Mouse (Mus musculus): ENCODE results near the gene Pde9a.

Gene Pde9a

DNA sequence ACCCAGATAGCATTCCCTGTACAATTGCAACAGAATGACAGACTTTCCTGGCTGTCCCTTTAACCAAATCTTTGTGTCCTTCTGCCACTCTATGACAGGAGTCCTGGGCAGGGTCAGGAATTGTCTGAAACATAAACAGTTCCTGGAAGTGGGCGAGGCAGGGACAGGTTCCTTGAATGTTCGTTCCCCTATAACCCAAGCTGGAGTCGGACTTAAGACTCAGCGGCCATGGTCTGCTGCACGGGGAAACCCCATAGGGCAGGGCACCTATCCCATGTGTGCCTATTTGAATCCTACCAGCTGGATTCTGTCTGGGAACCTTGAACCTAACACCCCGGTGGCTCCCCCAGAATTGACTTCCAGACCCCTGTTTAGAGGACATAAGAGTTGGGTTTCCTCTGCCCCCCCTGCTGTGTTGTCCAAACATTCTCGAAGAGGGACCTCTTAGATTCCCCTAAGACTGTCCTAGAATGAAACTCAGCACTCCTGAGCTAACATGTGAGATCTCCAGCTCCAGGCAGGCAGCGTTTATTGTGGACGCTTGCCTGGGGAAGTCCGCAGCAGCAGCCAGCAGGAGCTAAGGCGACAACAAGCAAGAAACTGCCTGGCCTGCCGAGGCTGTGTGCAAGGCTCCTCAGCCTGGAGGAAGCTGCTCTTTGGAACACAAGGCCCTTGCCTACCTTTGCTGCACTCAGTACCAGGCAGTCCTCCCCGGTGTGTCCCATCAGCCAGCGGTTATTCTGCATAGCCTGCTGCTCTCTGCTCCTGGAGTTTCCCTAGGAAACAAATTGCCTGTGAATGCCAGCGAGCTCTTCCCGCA lies 48.2 kb downstream of the Pde9a start:
- no peak for DNase-seq

DNA sequence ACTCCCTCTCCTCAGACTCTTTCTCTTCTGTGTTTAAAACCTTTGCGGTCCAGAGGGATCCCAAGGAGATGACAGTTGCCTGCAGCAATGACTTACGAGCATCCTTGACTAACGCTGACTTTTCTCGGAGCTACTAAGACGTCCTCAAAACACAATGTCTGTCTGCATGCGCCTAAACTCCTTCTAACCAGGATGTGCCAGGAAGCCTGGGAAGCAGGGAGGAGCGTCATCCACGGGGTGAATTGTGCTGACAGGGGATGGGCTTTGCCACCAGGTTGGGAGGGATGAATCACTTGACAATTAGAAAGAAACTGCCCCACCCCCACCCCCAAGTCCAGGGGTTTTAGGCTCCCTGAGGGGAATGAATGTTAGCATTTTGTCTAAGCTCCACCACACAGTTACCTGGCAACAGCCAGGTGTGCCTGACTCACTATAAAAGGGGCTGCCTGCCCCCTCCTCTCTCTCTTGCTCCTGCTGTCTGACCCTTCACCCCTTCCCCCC lies 48.9 kb downstream of the Pde9a start:
- no peak for DNase-seq

DNA sequence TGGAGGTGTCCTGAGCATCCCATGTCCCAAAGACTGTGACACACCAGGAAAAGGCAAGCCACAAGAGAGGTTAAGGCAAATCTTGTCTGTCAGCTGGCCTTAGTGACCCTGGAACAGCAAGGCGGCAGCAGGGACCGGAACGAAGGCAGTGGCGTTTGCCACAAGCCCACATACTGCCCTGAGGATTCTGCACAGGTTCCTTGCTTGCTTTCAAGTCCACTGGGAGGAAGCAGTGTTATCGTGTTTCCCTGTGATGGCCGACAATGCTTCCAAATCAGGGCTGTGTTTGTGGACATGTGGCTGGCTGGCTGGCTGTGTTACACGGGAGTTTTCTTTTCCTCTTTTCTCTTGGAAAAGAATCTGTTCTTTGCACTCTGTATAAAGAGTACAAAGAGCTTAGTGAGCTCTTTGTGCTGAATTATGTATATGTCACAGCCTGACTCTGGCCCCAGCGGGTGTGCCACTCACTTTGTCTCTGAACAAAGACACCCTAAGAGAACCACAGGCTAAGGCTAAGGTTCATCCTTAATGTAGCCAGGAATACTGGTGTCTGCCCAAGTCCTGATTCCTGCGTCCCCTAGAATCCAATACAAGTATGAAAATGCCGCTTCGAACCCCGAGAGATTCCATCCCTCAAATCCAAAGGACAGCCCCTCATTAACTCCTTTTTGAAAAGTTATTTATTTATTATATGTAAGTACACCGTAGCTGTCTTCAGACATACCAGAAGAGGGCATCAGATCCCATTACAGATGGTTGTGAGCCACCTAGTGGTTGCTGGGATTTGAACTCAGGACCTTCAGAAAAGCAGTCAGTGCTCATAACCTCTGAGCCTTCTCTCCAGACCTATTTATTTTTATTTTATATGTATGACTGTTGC lies 50.2 kb downstream of the Pde9a start:
- DNase-seq: no peak

DNA sequence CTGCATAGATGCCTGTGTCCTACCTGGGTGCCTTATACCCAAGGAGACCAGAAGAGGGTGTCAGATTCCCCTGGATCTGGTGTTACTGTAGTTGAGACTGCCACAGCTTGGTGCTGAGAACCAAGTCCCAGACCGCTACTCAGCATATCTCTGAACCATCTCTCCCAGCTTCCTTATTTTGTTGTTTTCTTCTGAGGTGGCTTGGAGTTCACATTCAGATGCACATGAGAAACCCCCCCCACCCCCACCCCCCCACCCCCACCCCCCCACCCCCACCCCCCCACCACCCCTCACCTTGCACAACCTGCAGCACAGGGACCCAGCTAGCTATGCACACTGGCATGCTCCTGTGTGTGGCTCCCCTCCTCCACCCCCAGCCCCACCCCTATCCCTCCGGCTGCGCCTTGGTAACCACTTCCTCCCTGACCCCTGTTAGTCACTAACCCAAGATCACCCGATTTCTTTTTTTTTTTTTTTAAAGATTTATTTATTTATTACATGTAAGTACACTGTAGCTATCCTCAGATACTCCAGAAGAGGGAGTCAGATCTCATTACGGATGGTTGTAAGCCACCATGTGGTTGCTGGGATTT lies 50.9 kb downstream of the Pde9a start:
- no peak for DNase-seq

DNA sequence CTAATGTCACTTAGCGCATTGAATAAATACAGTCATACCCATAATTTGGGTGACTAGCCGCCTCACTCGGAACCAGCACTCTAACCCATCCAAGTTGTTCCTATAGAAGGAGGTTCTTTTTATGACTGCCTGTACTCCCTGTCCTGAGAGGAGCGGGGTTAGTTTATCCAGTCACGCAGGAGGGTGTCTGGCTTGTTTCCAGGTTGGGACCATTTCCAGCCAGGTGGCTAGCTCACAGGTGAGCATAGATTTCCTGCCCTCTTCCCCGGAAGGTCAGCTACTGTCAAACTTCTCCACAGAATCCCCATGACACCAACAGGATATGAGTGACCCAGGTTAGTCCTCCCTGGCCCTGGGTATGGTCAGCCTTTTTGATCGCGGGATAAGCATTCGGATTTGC lies 51.5 kb downstream of the Pde9a start:
- no peak for DNase-seq

DNA sequence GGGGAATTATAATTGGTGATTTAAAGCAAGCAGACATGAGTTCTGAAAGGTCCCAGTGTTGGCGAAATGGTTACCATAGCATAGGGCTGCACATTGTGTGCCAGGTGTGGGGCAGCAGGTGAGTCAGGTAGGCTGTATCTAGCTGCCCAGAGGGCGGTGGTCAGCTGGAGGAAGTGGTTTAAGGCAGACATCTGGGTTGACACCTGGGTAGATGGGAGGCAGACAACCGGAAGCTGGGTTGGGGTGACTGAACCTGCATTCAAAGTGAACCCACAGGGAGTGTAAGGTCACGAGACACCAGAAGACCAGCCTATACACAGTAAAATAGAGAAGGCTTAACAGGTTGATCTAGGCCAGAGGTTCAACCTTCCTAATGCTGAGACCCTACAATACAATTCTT lies 54.0 kb downstream of the Pde9a start:
- no peak for DNase-seq

DNA sequence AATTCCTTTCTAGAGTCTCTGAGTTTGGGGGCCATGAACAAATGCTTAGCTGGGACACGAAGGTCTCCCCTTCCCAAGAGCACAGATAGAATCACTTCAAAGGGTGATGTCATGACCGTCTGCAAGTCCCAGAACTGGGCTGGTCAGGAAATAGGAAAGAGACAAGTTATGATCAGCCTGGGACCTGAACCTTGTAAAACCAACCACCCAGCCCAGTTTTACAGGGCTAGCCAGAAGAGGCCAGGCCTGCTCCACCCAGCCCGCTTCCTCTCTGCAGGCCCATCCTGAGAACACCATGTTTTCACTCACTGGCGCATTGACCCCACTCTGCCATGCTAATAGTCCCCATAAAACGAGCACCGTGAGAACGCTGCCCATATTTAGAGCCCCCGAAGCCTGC lies 56.5 kb downstream of the Pde9a start:
- DNase-seq: no peak

DNA sequence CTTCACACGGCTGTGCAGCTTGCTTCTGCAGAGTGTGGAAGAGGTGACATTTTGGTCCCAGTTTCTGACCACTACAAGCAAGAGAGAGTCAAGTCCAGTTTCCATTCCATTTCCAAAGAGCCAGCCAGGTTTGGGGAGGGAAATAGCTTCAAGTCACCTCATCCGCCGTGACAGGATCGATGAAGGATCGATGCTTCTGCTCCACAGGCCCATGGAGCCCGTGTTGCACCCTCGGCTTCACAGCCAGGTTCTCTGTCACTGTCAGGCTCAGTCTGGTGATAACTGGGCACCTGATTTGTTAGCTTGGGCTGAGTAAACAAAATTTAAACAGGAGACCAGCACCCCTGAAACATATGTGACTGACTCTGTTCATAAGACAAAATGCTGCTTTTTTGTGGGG lies 58.2 kb downstream of the Pde9a start:
- no peak for DNase-seq

DNA sequence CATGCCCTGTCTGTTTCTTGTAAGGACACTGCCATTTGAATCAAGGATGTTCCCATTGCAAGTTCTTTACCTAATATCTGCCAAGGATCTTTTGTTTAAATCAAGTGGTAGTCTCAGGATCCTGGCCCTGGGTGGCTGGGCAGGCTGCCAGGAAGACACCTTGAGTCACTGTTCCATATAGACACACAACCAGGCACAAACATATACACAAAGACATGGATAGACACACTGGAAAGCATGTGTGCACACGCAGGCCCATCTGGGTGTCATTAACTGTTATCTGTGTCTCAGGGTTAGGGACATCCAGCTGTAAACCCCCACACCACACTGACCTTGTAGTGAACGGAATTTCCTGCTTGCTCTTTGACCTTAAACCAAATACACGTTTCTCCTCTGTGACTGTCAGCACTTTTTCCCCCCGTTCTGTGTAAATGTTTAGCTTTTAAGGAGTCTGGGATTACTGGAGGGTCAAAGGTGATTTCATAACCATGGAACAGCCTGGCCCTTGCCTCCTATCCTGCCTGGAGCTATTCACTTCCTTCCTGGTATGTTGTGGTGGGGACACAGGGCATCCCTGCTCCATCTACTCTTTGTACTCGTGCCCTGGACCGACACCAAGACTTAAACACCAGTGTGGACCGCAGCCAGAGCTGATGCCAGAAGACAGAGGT lies 59.2 kb downstream of the Pde9a start:
- no peak for DNase-seq

DNA sequence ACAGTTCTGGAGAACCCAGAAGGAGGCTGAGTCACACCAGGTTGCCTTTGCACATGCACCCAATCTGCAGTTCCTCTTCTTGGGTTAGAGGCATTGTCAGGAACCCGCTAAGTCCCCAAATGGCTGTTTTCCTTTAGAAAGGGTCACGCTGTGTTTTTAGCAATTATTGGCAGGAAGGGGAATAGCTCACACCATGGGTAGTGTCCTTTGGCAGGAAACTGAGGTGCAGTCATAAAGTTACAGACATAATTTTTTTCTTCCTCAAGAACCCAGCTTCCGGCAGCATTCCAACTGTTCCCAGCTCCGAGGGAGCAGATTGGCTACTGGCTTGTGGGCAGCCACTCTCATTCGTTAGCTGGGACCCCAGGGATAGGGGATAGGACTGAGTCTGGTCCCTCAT lies 61.8 kb downstream of the Pde9a start:
- no peak for DNase-seq

DNA sequence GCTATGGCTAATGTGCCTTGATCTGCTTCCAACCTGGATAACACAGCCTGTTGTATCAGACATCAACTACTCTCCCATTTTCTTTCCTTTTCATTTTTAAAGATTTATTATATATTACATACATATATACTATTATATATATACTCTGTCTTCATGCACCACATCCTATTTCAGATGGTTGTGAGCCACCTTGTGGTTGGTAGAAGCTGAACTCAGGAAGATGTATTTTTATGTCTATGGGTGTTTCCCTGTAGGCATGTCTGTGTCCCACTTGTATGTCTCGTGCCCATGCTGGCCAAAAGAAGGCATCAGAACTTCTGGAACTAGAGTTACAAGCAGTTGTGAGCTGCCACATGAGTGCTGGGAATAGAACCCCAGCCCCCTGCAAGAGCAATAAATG lies 62.5 kb downstream of the Pde9a start:
- no peak for DNase-seq

DNA sequence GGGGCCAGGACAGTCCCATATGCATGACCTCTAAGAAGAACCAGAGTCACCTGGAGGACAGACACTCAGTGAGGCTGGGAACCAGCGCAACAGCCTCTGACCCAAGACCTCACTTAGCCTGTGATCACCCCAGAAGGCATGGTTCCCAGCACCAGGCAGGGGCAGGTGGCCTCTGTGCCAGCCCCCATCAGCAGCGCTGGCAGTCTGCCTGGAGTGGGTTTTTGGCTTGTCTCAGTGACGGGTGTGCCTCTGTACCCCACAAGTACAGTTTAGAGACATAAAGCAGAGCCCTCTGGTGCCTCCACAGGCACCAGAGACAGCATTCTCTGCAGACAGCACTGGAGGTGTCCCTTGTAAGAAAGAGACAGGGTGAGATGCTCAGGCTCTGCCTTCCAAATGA lies 64.2 kb downstream of the Pde9a start:
- DNase-seq: no peak

DNA sequence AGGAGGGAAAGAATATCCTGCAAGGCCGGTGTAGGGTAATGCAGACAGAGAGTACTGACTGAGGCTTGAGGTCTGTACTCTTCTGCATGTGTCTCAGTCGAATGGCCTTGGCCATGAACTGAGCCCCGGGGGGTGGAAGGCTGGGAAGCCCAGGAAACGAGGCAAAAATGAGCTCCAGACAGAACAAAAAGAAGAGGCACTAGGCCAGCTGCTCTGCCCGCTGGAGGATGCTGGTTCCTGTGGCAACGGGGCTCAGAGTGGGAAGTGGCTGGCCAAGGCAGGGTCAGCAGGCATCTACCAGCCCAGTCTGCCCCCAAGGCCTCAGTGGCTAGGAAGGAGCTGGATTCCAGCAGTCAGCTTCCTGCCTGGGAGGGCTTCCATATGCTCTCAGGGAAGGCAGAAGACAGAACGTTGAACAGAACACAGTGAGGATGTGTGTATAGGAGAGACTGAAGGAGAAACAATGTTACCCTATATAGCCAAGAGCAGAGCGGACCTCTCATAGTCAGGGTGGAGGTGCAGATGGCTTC lies 65.2 kb downstream of the Pde9a start:
- no peak for DNase-seq

DNA sequence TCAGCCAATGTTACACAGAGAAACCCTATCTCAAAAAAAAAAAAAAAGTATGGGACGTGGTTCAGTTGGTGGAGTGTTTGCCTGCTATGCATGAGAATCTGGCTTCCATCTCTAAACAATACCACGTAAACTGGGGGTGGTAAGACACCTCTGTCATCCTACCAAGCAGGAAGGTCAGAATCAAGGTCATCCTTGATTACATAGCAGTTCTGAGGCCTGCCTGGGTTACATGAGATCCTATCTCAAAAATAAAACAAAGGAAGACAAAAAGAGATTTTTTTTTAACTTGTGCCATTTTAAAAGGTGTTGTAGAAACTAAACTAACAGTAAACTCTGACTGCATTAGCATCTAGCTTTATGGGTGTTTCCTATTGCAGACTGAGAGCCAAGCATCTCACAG lies 66.8 kb downstream of the Pde9a start:
- no peak for DNase-seq

DNA sequence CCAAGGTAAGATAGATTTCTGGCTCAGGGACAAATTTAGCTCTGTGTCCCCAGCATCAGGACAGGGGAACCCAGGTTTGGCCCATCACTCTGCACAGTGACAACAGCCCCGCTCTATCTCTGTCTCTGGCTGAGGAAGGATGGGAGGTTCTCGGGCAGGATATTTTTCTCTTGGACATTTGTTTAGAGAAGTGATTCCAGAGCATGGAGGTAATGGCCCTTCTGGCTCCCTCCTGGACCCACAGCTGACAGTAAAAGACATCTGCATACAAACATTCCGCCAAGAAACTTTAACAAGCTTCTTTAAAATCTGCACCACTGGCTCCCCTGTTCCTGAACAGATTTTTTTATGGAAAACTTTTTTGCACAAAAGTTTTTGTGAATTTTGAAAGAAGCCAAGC lies 67.5 kb downstream of the Pde9a start:
- DNase-seq: no peak

DNA sequence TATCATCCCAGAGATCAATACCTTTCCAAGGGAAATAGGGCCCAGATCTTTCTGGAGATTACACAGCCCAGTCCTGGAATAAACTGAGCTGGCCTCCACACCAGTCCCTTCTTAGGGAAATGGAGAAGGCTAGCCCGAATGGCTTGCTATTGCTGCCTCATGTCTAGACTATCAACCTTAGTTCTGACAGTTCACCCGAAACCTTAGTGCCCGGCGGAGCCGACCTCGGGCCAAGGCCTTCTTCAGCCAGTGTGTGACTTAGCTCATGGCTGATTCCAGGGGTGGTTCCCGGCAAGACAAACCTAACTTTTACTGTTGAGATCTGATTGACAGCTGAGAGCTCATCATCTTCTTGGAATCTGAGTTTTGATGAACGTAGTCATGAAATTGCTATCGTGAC lies 68.0 kb downstream of the Pde9a start:
- DNase-seq: no peak

DNA sequence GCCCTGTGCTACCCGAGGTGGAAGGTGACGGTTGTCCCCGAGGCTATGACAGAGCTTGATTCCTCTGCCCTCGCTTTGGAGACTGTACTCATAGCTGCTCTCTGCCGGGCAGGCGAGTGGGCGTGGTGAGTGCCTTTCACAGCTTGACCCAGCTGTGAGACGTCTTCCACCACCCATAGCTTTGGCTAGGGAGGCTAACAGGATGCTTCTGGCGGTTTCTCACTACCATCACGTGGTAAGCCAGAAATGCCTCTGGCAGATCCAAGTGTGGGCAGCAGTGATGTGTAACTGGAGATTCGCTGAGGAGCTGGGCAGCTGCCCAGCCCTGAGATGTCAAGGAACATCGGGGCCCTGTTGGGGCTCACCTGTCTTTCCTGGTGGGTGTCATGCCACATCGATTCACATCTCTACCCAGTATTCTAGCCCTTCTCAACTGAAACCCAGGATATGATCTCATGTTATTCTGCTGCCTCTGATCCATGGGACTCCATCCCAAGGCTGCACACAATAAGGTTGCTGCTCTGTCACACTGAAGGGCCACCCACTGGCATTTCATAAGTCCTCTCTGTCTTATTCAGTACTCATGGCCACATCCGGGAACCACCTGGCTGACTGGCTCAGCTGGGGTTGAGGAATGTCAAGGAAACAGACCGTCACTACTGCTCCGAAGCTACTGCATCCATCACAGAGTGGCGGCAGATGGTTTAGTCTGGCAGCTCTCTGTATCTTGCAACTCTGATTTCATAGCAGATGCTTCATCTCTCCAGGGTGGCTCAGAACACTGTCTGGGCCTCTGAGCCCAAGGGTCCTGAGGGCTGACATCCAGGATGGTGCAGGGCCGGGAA lies 70.9 kb downstream of the Pde9a start:
- DNase-seq: no peak

DNA sequence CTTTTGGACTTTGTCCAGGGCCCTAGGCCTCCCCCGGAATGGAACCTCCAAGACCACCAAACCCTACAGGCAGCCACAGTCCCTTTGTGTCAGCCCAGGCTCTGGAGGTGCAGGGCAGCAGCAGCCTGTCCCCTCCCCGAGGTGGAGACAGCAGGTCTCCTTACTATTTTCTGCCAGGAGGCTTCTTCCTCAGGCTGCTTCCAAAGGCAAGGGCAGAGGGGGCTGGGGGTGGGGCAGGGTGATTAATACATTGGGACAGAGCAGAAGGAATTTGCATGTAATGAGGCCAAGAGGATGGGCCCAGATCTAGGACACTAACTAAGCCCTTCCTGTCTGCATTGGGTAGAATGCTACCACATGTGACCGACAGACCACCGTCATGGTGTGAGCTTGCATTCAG lies 74.4 kb downstream of the Pde9a start:
- DNase-seq: no peak

DNA sequence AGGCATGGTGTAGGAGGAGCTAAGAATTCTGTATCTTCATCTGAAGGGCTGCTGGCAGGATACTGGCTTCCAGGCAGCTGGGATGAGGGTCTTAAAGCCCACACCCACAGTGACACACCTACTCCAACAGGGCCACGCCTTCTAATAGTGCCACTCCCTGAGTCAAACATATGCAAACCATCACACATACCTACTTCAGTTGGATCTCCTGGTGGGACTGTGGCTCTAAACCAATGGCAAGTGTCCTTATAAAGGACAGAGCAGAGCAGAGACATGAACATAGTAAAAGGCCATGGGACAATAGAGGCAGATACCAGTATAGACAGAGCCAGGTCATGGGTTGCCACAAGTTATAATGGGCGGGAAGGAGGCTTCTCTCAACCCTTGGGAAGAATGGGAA lies 76.5 kb downstream of the Pde9a start:
- no peak for DNase-seq

DNA sequence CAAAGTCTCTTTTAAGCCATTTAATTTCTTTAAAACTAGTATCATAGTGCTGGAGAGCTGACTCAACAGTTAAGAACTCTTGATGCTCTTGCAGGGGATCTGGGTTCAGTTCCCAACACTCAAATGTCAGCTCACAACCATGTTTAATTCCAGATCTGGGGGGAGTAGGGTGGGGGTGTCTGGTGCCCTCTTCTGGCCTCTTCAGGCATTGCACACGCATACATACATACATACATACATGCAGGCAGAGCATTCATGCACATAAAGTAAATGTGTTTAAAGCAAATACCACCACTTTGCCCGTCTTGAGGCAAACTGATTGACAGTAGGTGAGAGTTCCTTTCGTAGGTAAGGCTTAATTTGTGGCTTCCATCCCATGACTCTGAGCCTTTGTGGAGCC lies 80.8 kb downstream of the Pde9a start:
- no peak for DNase-seq

DNA sequence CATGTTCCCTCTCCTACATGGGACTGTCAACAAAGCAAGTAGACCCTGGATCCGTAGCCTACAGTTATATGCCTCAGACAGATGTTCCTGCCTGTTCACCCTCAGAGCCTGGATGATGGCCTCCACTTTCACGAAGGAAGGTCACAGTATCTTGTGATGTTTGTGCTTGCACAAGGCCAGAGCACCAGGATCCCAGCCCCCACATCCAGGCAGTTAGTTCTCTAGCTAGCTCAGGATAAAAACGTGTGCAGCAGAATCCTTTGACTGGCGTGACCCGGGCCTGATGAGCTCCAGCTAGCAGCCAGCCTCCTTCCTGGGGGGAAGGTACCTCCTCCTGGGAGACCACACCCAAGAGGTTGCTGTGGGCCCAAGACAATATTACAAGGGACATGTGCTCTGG lies 82.5 kb downstream of the Pde9a start:
- no peak for DNase-seq
